Mouse (Mus musculus) lung, postnatal 25 days (tissue): ENCODE measurements around the gene Ptprd.

Experiments used
- DNase-seq: peaks from one replicate; pipeline ENCODE4 v3.0.0; 2022; ENCODE audit warnings: low spot score

Gene Ptprd

GRCm38 (mm10) chr4:76616614-76617013 is 1595.1 kb downstream of the Ptprd start:
- no peak for DNase-seq

GRCm38 (mm10) chr4:76608246-76608645 is 1603.5 kb downstream of the Ptprd start:
- no peak for DNase-seq

- DNase-seq, result no peak
These were observed 1605.0 kb downstream of the Ptprd start for GRCm38 (mm10) chr4:76606808-76607207.

GRCm38 (mm10) chr4:76590722-76591121 is 1621.0 kb downstream of the Ptprd start:
- no peak for DNase-seq

GRCm38 (mm10) chr4:76583025-76583424 is 1628.7 kb downstream of the Ptprd start:
- DNase-seq, result no peak

- peak; percentile 1 for DNase-seq
These were observed 1645.8 kb downstream of the Ptprd start for GRCm38 (mm10) chr4:76566006-76566405.

GRCm38 (mm10) chr4:76541769-76542168 is 1670.0 kb downstream of the Ptprd start:
- DNase-seq, result no peak

GRCm38 (mm10) chr4:76532926-76533325 is 1678.8 kb downstream of the Ptprd start:
- DNase-seq, result peak; percentile 8

- no peak for DNase-seq
These were observed 1686.5 kb downstream of the Ptprd start for GRCm38 (mm10) chr4:76525281-76525680.

- no peak for DNase-seq
These were observed 1708.5 kb downstream of the Ptprd start for GRCm38 (mm10) chr4:76503279-76503601.

GRCm38 (mm10) chr4:76502575-76503278 is 1709.0 kb downstream of the Ptprd start:
- no peak for DNase-seq

- DNase-seq, result no peak
These were observed 1725.9 kb downstream of the Ptprd start for GRCm38 (mm10) chr4:76485848-76486247.

- DNase-seq, result no peak
These were observed 1743.2 kb downstream of the Ptprd start for GRCm38 (mm10) chr4:76468366-76469100.

- DNase-seq, result no peak
These were observed 1747.1 kb downstream of the Ptprd start for GRCm38 (mm10) chr4:76464682-76465081.

- DNase-seq, result no peak
These were observed 1750.4 kb downstream of the Ptprd start for GRCm38 (mm10) chr4:76461336-76461735.

GRCm38 (mm10) chr4:76460556-76460955 is 1751.2 kb downstream of the Ptprd start:
- DNase-seq, result no peak

- no peak for DNase-seq
These were observed 1752.1 kb downstream of the Ptprd start for GRCm38 (mm10) chr4:76459621-76460020.

GRCm38 (mm10) chr4:76452286-76452685 is 1759.5 kb downstream of the Ptprd start:
- DNase-seq, result no peak

- DNase-seq, result no peak
These were observed 1760.7 kb downstream of the Ptprd start for GRCm38 (mm10) chr4:76451019-76451552.

- peak; percentile 31 for DNase-seq
These were observed 1761.3 kb downstream of the Ptprd start for GRCm38 (mm10) chr4:76450351-76451018.

- DNase-seq, result peak; percentile 49
These were observed 1762.1 kb downstream of the Ptprd start for GRCm38 (mm10) chr4:76449466-76450350.
